Mouse (Mus musculus) urinary bladder, postnatal 14 days (tissue): ENCODE results near the gene Olfr1339.

Experiments
- DNase-seq: peaks from one replicate; pipeline ENCODE4 v3.0.0; 2021; ENCODE audit warnings: low spot score

The Olfr1339 gene

DNA sequence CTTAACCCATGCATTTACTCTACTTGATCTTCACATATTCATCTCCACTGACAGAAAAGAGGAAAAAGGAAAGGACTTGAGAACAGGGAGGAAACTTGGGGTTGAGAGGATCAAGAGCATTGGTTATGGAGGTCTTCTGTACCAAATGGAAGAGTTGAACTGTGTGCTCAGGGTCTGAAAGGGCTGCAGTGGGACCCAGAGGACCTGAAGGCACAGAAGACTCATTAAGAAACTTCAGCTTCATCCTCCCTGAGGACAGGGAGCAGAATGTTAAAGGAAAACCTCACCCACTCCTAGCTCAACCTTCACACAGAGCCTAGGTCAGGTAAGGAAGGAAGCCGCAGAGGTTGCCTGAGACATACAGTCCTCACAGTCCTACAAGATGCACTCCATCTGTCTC lies at the start of gene Olfr1339:
Gene Olfr1339, plus strand, starts transcription at position 301 of the 400 bp plus-strand sequence.
- DNase-seq: no peak

DNA sequence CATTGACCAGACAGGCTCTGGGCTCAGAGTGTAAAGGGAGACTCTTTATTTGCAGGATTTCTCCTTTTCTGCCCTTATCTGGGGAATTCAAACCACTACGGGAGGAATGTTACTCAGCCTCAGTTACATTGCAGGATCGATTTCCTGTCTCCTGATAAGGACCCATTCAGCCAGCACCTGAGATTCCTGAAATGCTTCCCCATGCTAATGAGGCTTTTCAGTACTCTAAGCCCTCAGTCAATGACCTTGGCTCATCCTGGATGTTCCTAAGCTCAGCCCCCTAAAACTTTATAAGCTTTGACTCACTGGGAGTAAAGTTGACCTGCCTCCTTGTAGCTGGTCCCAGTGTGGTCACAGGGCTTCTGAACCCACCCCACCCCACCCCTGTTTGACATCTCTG lies 44.9 kb upstream of the Olfr1339 start:
- no peak for DNase-seq

GRCm38 (mm10) chr4:118692412-118692973 lies 39.5 kb upstream of the Olfr1339 start, which contains the start of gene Olfr1342:
TSS of gene Olfr1342 (minus strand) at chr4:118692756.
- DNase-seq: no peak

DNA sequence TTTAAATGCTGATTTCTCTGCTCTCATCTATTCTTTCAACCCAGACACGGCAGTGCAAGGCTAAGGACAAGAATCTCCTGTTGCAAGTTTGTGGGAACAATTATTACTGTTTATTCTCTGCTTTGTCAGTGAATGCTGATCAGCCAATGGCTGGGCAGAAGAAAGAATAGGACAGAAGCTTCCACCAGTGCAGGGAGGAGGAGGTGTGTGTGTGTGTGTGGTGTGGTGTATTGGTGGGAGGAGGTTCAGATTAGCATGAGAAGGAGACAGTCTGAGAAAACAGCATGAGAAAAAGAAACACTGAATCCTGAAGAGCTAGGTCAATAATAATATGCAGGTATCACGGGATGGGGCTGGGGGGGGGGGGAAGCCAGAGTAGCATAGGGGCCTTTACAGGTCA lies 38.2 kb upstream of the Olfr1339 start:
- DNase-seq: no peak

- DNase-seq: no peak
Observed at GRCm38 (mm10) chr4:118703223-118703622, 28.8 kb upstream of the Olfr1339 start, which contains the start of gene Olfr1341. TSS of gene Olfr1341 (plus strand) at chr4:118703523.

DNA sequence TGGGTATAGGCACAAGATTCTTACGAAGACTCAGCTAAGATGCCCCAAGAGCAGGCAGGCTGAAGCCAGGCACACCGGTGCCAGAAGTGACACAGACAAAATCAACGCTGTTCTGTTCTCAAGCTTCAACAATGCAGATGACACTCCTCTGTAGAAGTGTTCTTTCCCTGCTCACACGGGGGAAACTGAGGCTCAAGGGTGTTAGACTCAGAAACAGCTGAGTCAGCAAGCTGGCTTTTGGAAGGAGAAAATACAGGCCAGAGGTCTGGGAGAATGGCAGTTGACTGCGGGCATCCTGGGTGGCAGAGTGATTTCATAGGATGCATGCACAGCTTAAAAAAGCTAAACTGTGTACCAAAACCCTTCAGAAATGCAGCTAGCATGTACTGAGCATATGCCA lies 23.9 kb upstream of the Olfr1339 start:
- DNase-seq: no peak

GRCm38 (mm10) chr4:118711656-118712055 lies 20.3 kb upstream of the Olfr1339 start:
- no peak for DNase-seq

GRCm38 (mm10) chr4:118719838-118720237 lies 12.1 kb upstream of the Olfr1339 start, which contains the start of gene Olfr1340:
TSS of gene Olfr1340 (plus strand) at chr4:118720138.
- no peak for DNase-seq

DNA sequence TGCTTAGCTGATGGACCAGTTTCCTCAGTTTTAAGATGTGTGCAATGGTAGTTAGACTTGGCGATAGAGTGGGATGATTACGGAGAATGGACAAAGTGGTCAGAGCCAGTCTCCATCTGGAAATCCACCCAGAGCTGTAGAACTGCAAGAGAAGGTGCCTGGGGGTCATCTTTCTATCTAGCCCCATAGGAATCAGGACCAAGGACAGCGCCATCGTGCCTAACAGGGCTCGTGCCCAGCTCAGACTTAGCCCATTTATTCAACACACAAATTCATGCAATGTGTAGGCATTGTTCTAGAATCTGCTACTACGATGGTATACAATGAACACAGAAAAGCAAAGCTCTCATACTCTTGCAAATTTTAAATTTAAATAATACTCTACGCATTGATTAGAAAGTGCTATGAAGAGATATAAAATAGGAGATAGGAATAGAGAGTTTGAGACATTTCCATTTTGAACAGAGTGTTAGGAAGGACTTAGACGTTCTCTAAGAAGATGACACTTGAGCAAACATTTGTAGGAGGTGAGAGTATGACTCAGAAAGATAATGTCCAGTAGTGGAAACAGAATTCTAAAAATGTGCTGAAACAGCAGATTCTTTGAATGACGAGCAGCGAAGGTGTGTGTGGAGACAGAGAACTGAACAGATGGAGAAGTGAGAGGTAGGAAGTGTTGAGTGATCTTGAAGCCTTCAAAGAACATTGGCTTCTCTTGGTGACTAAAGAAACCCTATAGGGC lies 10.1 kb upstream of the Olfr1339 start:
- peak; percentile 7 for DNase-seq

DNA sequence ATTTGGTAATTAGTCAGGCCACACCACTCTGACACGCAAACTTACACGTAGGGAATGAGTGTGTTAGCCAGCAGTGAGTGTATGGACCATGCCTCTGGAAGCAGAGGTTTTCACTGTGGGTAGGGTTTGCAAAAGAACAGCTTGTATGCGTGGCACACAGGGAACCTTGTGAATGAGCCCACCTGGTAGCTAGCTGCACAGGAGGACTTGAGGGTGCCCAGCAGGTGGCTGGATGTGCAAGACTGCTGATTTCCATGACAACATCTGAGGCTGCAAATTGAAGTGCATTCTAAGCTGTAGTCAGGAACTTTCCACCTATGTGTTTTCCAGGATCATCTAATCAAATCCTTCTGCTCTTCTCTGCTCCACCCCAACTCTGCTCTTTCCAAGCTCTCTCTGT lies 7.6 kb downstream of the Olfr1339 start:
- no peak for DNase-seq

DNA sequence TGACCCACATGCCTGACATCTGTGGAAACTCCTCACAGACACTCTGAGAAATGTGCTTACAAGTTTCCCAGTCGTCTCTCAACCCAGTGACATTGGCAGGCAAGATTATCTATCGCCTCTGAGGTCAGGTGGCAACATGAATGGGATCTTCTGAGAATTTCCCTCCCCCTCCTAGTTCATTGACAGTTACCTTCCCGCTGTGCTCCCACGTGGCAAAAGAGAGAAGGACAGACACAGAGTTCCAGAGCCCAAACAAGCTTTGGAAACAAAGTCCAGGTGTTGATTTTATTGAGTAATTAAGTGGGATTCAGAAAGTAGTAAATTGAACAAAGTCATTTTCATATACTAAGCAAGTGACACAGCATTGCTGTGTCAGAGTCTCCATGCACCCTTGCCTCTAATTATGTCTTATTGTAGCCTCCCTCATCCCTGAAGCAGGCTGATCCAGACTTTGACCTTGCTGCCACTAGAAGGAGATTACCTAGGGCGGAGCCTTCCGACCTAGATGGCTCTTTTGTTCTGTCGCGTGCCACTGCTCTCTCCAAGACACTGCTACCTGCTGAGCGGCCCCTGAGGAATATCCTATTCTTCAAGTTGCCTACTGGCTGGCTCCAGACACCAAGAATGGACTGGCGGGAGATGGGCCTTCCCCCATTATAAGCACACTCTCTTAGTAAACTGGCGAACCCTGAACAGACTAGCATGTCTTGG lies 9.2 kb downstream of the Olfr1339 start:
- no peak for DNase-seq

GRCm38 (mm10) chr4:118741881-118742280 lies 9.9 kb downstream of the Olfr1339 start:
- DNase-seq: no peak

DNA sequence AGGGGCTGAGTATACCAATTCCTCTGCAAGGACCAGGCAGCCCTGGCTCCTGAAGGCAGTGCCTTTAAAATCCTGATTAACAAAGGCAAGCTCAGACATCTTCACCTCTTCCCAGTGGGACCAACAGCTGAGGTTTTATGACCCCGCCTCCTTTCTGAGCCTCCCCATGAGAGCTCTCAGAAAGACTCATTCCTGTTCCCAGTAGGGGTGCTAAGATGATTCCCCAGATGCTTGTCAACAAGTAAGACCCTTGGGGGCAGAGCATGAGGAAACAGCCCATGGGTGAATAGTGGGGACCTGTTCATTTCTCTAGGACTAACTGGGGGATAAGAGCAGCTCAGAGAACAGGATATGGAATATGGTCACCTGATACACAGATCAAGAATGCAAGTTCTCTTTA lies 26.7 kb downstream of the Olfr1339 start, which contains the start of gene Olfr1338:
Gene Olfr1338, minus strand, starts transcription at position 101 of the 400 bp plus-strand sequence.
- no peak for DNase-seq

GRCm38 (mm10) chr4:118782486-118782885 lies 50.5 kb downstream of the Olfr1339 start, which contains the start of gene Olfr1337:
TSS of gene Olfr1337 (minus strand) at chr4:118782586.
- no peak for DNase-seq
